Mouse (Mus musculus): ENCODE results near the gene Smu1. TPM values are rescaled to one million over a fixed set of nuclear protein-coding genes. Genes with fewer than 3 reads are reported as not detected.

Smu1 gene
- polyA plus RNA-seq, 1 experiment, result 41.9 TPM

GRCm38 (mm10) chr4:40727247-40727646 is 30.5 kb downstream of the Smu1 start:
- TF ChIP-seq POLR2A (IDR thresholded peaks at IDR 0.05; ENCODE audit: borderline replicate concordance, control insufficient read depth, low read depth, low read length) (no peak), CTCF (IDR thresholded peaks at IDR 0.05; ENCODE audit: control insufficient read depth, insufficient read depth, low read length) (no peak)
- H3K27ac ChIP-seq (ENCODE audit: control insufficient read depth, insufficient read depth, low read depth, low read length, poor library complexity), result no peak overlapping the region
- no peak overlapping the region for H3K4me3 ChIP-seq (replicated peaks; ENCODE audit: control insufficient read depth, low read depth, low read length)
- WGBS, result 79% methylated on average over 1 of the region's 1 CpGs
- H3K4me1 ChIP-seq (ENCODE audit: control insufficient read depth, insufficient read depth, low read length), result no peaks in the 10 kb centered on the region

- Histone ChIP-seq H3K4me1 (ENCODE audit: control insufficient read depth, insufficient read depth, low read length) (no peaks in the 10 kb centered on the region; the same call in 1 of the 2 replicates), H3K4me3 (replicated peaks; ENCODE audit: control insufficient read depth, low read depth, low read length) (no peak overlapping the region), H3K27ac (ENCODE audit: control insufficient read depth, insufficient read depth, low read depth, low read length, poor library complexity) (no peak overlapping the region)
- no peak for TF ChIP-seq POLR2A (IDR thresholded peaks at IDR 0.05; ENCODE audit: borderline replicate concordance, control insufficient read depth, low read depth, low read length)
- no peak for TF ChIP-seq CTCF (IDR thresholded peaks at IDR 0.05; ENCODE audit: control insufficient read depth, insufficient read depth, low read length)
Measured at GRCm38 (mm10) chr4:40725554-40725953, 32.2 kb downstream of the Smu1 start.

- Histone ChIP-seq H3K4me1 (ENCODE audit: control insufficient read depth, insufficient read depth, low read length) (no peaks in the 10 kb centered on the region; the same call in 1 of the 2 replicates), H3K27ac (ENCODE audit: control insufficient read depth, insufficient read depth, low read depth, low read length, poor library complexity) (no peak overlapping the region), H3K4me3 (replicated peaks; ENCODE audit: control insufficient read depth, low read depth, low read length) (no peak overlapping the region)
- TF ChIP-seq CTCF (IDR thresholded peaks at IDR 0.05; ENCODE audit: control insufficient read depth, insufficient read depth, low read length) (no peak), POLR2A (IDR thresholded peaks at IDR 0.05; ENCODE audit: borderline replicate concordance, control insufficient read depth, low read depth, low read length) (no peak)
- 76% methylated on average over 7 of the region's 7 CpGs for WGBS
Measured at GRCm38 (mm10) chr4:40725141-40725540, 32.6 kb downstream of the Smu1 start.

GRCm38 (mm10) chr4:40722687-40723460 is 34.8 kb downstream of the Smu1 start:
- WGBS, result under 1% methylated on average over 61 of the region's 62 CpGs
- Histone ChIP-seq H3K4me1 (ENCODE audit: control insufficient read depth, insufficient read depth, low read length) (no peaks in the 10 kb centered on the region; the same call in 1 of the 2 replicates), H3K4me3 (replicated peaks; ENCODE audit: control insufficient read depth, low read depth, low read length) (peak overlapping the region; percentile 88), H3K27ac (ENCODE audit: control insufficient read depth, insufficient read depth, low read depth, low read length, poor library complexity) (peak overlapping the region; percentile 87)
- TF ChIP-seq CTCF (IDR thresholded peaks at IDR 0.05; ENCODE audit: control insufficient read depth, insufficient read depth, low read length) (no peak), POLR2A (IDR thresholded peaks at IDR 0.05; ENCODE audit: borderline replicate concordance, control insufficient read depth, low read depth, low read length) (0 out of 2 replicates have a peak, but pooled peaks have one; percentile 28)

GRCm38 (mm10) chr4:40722011-40722666 is 35.6 kb downstream of the Smu1 start, which contains the start of gene Dnaja1:
TSS of gene Dnaja1 (plus strand) at chr4:40722150.
- Histone ChIP-seq H3K4me3 (replicated peaks; ENCODE audit: control insufficient read depth, low read depth, low read length) (peak within 1 kb of the TSS; percentile 88), H3K27ac (ENCODE audit: control insufficient read depth, insufficient read depth, low read depth, low read length, poor library complexity) (peak within 1 kb of the TSS; percentile 87), H3K4me1 (ENCODE audit: control insufficient read depth, insufficient read depth, low read length) (no peaks in the 10 kb centered on the region; the same call in 1 of the 2 replicates)
- WGBS, result under 1% methylated on average over 54 of the region's 54 CpGs
- no peak for TF ChIP-seq CTCF (IDR thresholded peaks at IDR 0.05; ENCODE audit: control insufficient read depth, insufficient read depth, low read length)
- peak; percentile 93 for TF ChIP-seq POLR2A (IDR thresholded peaks at IDR 0.05; ENCODE audit: borderline replicate concordance, control insufficient read depth, low read depth, low read length)

- Histone ChIP-seq H3K4me1 (ENCODE audit: control insufficient read depth, insufficient read depth, low read length) (no peaks in the 10 kb centered on the region; the same call in 1 of the 2 replicates), H3K27ac (ENCODE audit: control insufficient read depth, insufficient read depth, low read depth, low read length, poor library complexity) (peak overlapping the region; percentile 22; the same call in 1 of the 2 replicates), H3K4me3 (replicated peaks; ENCODE audit: control insufficient read depth, low read depth, low read length) (peak overlapping the region; percentile 33)
- WGBS, result 26% methylated on average over 8 of the region's 8 CpGs
- TF ChIP-seq CTCF (IDR thresholded peaks at IDR 0.05; ENCODE audit: control insufficient read depth, insufficient read depth, low read length) (no peak), POLR2A (IDR thresholded peaks at IDR 0.05; ENCODE audit: borderline replicate concordance, control insufficient read depth, low read depth, low read length) (no peak)
Measured at GRCm38 (mm10) chr4:40720910-40721309, 36.8 kb downstream of the Smu1 start.

GRCm38 (mm10) chr4:40717141-40717540 is 40.6 kb downstream of the Smu1 start:
- H3K4me1 ChIP-seq (ENCODE audit: control insufficient read depth, insufficient read depth, low read length), result no peaks in the 10 kb centered on the region; the same call in 1 of the 2 replicates
- TF ChIP-seq POLR2A (IDR thresholded peaks at IDR 0.05; ENCODE audit: borderline replicate concordance, control insufficient read depth, low read depth, low read length) (no peak), CTCF (IDR thresholded peaks at IDR 0.05; ENCODE audit: control insufficient read depth, insufficient read depth, low read length) (no peak)
- 82% methylated on average over 3 of the region's 3 CpGs for WGBS
- H3K4me3 ChIP-seq (replicated peaks; ENCODE audit: control insufficient read depth, low read depth, low read length), result no peak overlapping the region
- no peak overlapping the region for H3K27ac ChIP-seq (ENCODE audit: control insufficient read depth, insufficient read depth, low read depth, low read length, poor library complexity)

- Histone ChIP-seq H3K4me1 (ENCODE audit: control insufficient read depth, insufficient read depth, low read length) (no peaks in the 10 kb centered on the region; the same call in 1 of the 2 replicates), H3K27ac (ENCODE audit: control insufficient read depth, insufficient read depth, low read depth, low read length, poor library complexity) (no peak overlapping the region; the same call in 1 of the 2 replicates), H3K4me3 (replicated peaks; ENCODE audit: control insufficient read depth, low read depth, low read length) (no peak overlapping the region)
- 44% methylated on average over 9 of the region's 9 CpGs for WGBS
- TF ChIP-seq POLR2A (IDR thresholded peaks at IDR 0.05; ENCODE audit: borderline replicate concordance, control insufficient read depth, low read depth, low read length), result no peak
- TF ChIP-seq CTCF (IDR thresholded peaks at IDR 0.05; ENCODE audit: control insufficient read depth, insufficient read depth, low read length), result no peak
Measured at GRCm38 (mm10) chr4:40703710-40704275, 53.9 kb downstream of the Smu1 start.

Measured in bone marrow, adult 2 months (tissue).